Mouse (Mus musculus): ENCODE data around the gene Hddc3. TPM values are rescaled to one million over a fixed set of nuclear protein-coding genes. Genes with fewer than 3 reads are reported as not detected.

Gene Hddc3
- total and polyA plus RNA-seq, 3 experiments, result 30.0 to 47.7 (median 39.9) TPM

GRCm38 (mm10) chr7:80357156-80357555 lies 14.3 kb downstream of the Hddc3 start:
- Histone ChIP-seq H3K27ac (no peak overlapping the region), H3K79me2 (replicated peaks; ENCODE audit: control insufficient read depth, insufficient read depth, low read length) (no peaks in the 10 kb centered on the region), H3K4me3 (no peak overlapping the region), H3K36me3 (ENCODE audit: control insufficient read depth, insufficient read depth, low read length) (no peaks in the 10 kb centered on the region), H3K4me1 (ENCODE audit: control insufficient read depth, insufficient read depth, low read length) (no peaks in the 10 kb centered on the region), H3K27me3 (ENCODE audit: control insufficient read depth, insufficient read depth, low read length) (no peaks in the 10 kb centered on the region), H3K9ac (ENCODE audit: low read depth, low read length) (no peak overlapping the region)
- TF ChIP-seq CTCF (IDR thresholded peaks at IDR 0.05), result no peak
- TF ChIP-seq EP300 (IDR thresholded peaks at IDR 0.05; ENCODE audit: insufficient read depth, low read depth, low read length), result no peak
- TF ChIP-seq POLR2A (IDR thresholded peaks at IDR 0.05; ENCODE audit: insufficient read depth, low read depth, low read length), result no peak
- intact Hi-C loops (cut with DNase I), result no loop called here
- WGBS, result 64% methylated on average over 8 of the region's 8 CpGs
- no peak for DNase-seq

GRCm38 (mm10) chr7:80358039-80358438 lies 15.1 kb downstream of the Hddc3 start:
- WGBS, result 62% methylated on average over 4 of the region's 4 CpGs
- intact Hi-C loops (cut with DNase I), result no loop called here
- Histone ChIP-seq H3K79me2 (replicated peaks; ENCODE audit: control insufficient read depth, insufficient read depth, low read length) (no peaks in the 10 kb centered on the region), H3K27ac (no peak overlapping the region), H3K4me1 (ENCODE audit: control insufficient read depth, insufficient read depth, low read length) (no peaks in the 10 kb centered on the region), H3K36me3 (ENCODE audit: control insufficient read depth, insufficient read depth, low read length) (no peaks in the 10 kb centered on the region), H3K9ac (ENCODE audit: low read depth, low read length) (no peak overlapping the region), H3K4me3 (no peak overlapping the region), H3K27me3 (ENCODE audit: control insufficient read depth, insufficient read depth, low read length) (no peaks in the 10 kb centered on the region)
- TF ChIP-seq POLR2A (IDR thresholded peaks at IDR 0.05; ENCODE audit: insufficient read depth, low read depth, low read length) (no peak), CTCF (IDR thresholded peaks at IDR 0.05) (no peak), EP300 (IDR thresholded peaks at IDR 0.05; ENCODE audit: insufficient read depth, low read depth, low read length) (no peak)
- no peak for DNase-seq

GRCm38 (mm10) chr7:80360435-80360834 lies 17.5 kb downstream of the Hddc3 start:
- no peak for TF ChIP-seq CTCF (IDR thresholded peaks at IDR 0.05)
- no peak for TF ChIP-seq POLR2A (IDR thresholded peaks at IDR 0.05; ENCODE audit: insufficient read depth, low read depth, low read length)
- no peak for TF ChIP-seq EP300 (IDR thresholded peaks at IDR 0.05; ENCODE audit: insufficient read depth, low read depth, low read length)
- DNase-seq, result no peak
- no peaks in the 10 kb centered on the region for H3K36me3 ChIP-seq (ENCODE audit: control insufficient read depth, insufficient read depth, low read length)
- no peak overlapping the region for H3K4me3 ChIP-seq
- no peaks in the 10 kb centered on the region for H3K4me1 ChIP-seq (ENCODE audit: control insufficient read depth, insufficient read depth, low read length)
- H3K79me2 ChIP-seq (replicated peaks; ENCODE audit: control insufficient read depth, insufficient read depth, low read length), result no peaks in the 10 kb centered on the region
- H3K27ac ChIP-seq, result no peak overlapping the region
- intact Hi-C loops (cut with DNase I), result no loop called here
- H3K9ac ChIP-seq (ENCODE audit: low read depth, low read length), result no peak overlapping the region
- 55% methylated on average over 3 of the region's 3 CpGs for WGBS
- no peaks in the 10 kb centered on the region for H3K27me3 ChIP-seq (ENCODE audit: control insufficient read depth, insufficient read depth, low read length)

GRCm38 (mm10) chr7:80365759-80366158 lies 22.9 kb downstream of the Hddc3 start:
- no peak overlapping the region for H3K9ac ChIP-seq (ENCODE audit: low read depth, low read length)
- no peaks in the 10 kb centered on the region for H3K79me2 ChIP-seq (replicated peaks; ENCODE audit: control insufficient read depth, insufficient read depth, low read length)
- WGBS, result 39% methylated on average over 2 of the region's 2 CpGs
- TF ChIP-seq EP300 (IDR thresholded peaks at IDR 0.05; ENCODE audit: insufficient read depth, low read depth, low read length), result no peak
- no peak for TF ChIP-seq CTCF (IDR thresholded peaks at IDR 0.05)
- no peak for TF ChIP-seq POLR2A (IDR thresholded peaks at IDR 0.05; ENCODE audit: insufficient read depth, low read depth, low read length)
- no peaks in the 10 kb centered on the region for H3K27me3 ChIP-seq (ENCODE audit: control insufficient read depth, insufficient read depth, low read length)
- H3K36me3 ChIP-seq (ENCODE audit: control insufficient read depth, insufficient read depth, low read length), result no peaks in the 10 kb centered on the region
- H3K4me1 ChIP-seq (ENCODE audit: control insufficient read depth, insufficient read depth, low read length), result peaks cover 9% of the 10 kb centered on the region
- intact Hi-C loops (cut with DNase I), result no loop called here
- no peak overlapping the region for H3K27ac ChIP-seq
- DNase-seq, result peak in 1 of 2 experiments; percentile 52
- no peak overlapping the region for H3K4me3 ChIP-seq

- 97% methylated on average over 7 of the region's 7 CpGs for WGBS
- DNase-seq, result no peak
- H3K79me2 ChIP-seq (replicated peaks; ENCODE audit: control insufficient read depth, insufficient read depth, low read length), result no peaks in the 10 kb centered on the region
- no peak overlapping the region for H3K27ac ChIP-seq
- H3K4me3 ChIP-seq, result no peak overlapping the region
- TF ChIP-seq EP300 (IDR thresholded peaks at IDR 0.05; ENCODE audit: insufficient read depth, low read depth, low read length) (no peak), CTCF (IDR thresholded peaks at IDR 0.05) (no peak), POLR2A (IDR thresholded peaks at IDR 0.05; ENCODE audit: insufficient read depth, low read depth, low read length) (no peak)
- H3K27me3 ChIP-seq (ENCODE audit: control insufficient read depth, insufficient read depth, low read length), result no peaks in the 10 kb centered on the region
- H3K9ac ChIP-seq (ENCODE audit: low read depth, low read length), result no peak overlapping the region
- H3K4me1 ChIP-seq (ENCODE audit: control insufficient read depth, insufficient read depth, low read length), result peaks cover 9% of the 10 kb centered on the region
- intact Hi-C loops (cut with DNase I), result no loop called here
- H3K36me3 ChIP-seq (ENCODE audit: control insufficient read depth, insufficient read depth, low read length), result no peaks in the 10 kb centered on the region
These were observed 24.3 kb downstream of the Hddc3 start for GRCm38 (mm10) chr7:80367232-80367631.

- no peak for TF ChIP-seq EP300 (IDR thresholded peaks at IDR 0.05; ENCODE audit: insufficient read depth, low read depth, low read length)
- TF ChIP-seq POLR2A (IDR thresholded peaks at IDR 0.05; ENCODE audit: insufficient read depth, low read depth, low read length), result no peak
- no peak for TF ChIP-seq CTCF (IDR thresholded peaks at IDR 0.05)
- no peak overlapping the region for H3K27ac ChIP-seq
- H3K36me3 ChIP-seq (ENCODE audit: control insufficient read depth, insufficient read depth, low read length), result no peaks in the 10 kb centered on the region
- no peaks in the 10 kb centered on the region for H3K27me3 ChIP-seq (ENCODE audit: control insufficient read depth, insufficient read depth, low read length)
- no peaks in the 10 kb centered on the region for H3K79me2 ChIP-seq (replicated peaks; ENCODE audit: control insufficient read depth, insufficient read depth, low read length)
- peaks cover 9% of the 10 kb centered on the region for H3K4me1 ChIP-seq (ENCODE audit: control insufficient read depth, insufficient read depth, low read length)
- H3K4me3 ChIP-seq, result no peak overlapping the region
- DNase-seq, result no peak
- 89% methylated on average over 9 of the region's 9 CpGs for WGBS
- no peak overlapping the region for H3K9ac ChIP-seq (ENCODE audit: low read depth, low read length)
- intact Hi-C loops (cut with DNase I), result no loop called here
These were observed 25.1 kb downstream of the Hddc3 start for GRCm38 (mm10) chr7:80368009-80368408.

Measured in heart, adult 2 months (tissue).